In genomic region chr16:51675101-51675500, GRCm38 (mm10) we compare ENCODE assay signal across 31 mouse cellular contexts.
DNase-seq lines count a peak whose midpoint lies in the region; ATAC-seq lines count a peak whose summit lies in the region.
"Had no signal": no experiment of that assay in that cellular context is flagged by ENCODE, and none has a peak within 500 bp of the region (broad histone marks: within the 10 kb centered on the region; RNA-seq: fewer than 3 reads in every experiment).

No protein-coding gene starts in this region.

- 87% methylated on average over 3 of the region's 3 CpGs for WGBS in hindbrain, embryonic 10.5 days

- no peak overlapping the region for H3K4me3 ChIP-seq in hindbrain, embryonic 10.5 days
- H3K4me3 ChIP-seq: embryonic facial prominence, embryonic 13.5 days; forebrain, embryonic 10.5 days; forebrain, embryonic 15.5 days; gastrocnemius, adult 2 months; layer of hippocampus, adult 2 months; limb, embryonic 15.5 days; liver, embryonic 13.5 days; midbrain, embryonic 10.5 days; midbrain, embryonic 15.5 days; neural tube, embryonic 12.5 days; stomach, embryonic 15.5 days had no signal

- no peaks in the 10 kb centered on the region for H3K4me1 ChIP-seq in hindbrain, embryonic 10.5 days (replicated peaks)
- H3K4me1 ChIP-seq: embryonic facial prominence, embryonic 13.5 days; forebrain, embryonic 10.5 days; forebrain, embryonic 15.5 days; liver, embryonic 13.5 days; midbrain, embryonic 15.5 days; neural tube, embryonic 12.5 days; stomach, embryonic 15.5 days had no signal

- peak; percentile 17 for DNase-seq in 416B (ENCODE audit: low read depth)
- peak; percentile 83 for DNase-seq in CD4-positive, CD25-positive, alpha-beta regulatory T cell, adult 2 months (ENCODE audit: low read depth, low spot score)
- no peak for DNase-seq in layer of hippocampus, postnatal 14 days (ENCODE audit: low spot score in 2 of 2)
- DNase-seq in hindbrain, embryonic 10.5 days (ENCODE audit: low spot score), result no peak
- DNase-seq in cerebellum, adult 9-10 months, result no peak
- DNase-seq: adrenal gland, adult 8-10 months; B cell, adult 2 months; cerebellum, adult 9-11 months; gastrocnemius, adult 2 months; gastrocnemius, postnatal 36 days; heart, adult 18-20 months; heart, postnatal 36 days; kidney, adult 18-20 months; kidney, postnatal 36 days; left cerebral cortex, postnatal 4 days; liver, embryonic 13.5 days; lung, adult 18-20 months had no signal

- no peaks in the 10 kb centered on the region for H3K9me3 ChIP-seq in hindbrain, embryonic 10.5 days
- H3K9me3 ChIP-seq: embryonic facial prominence, embryonic 13.5 days; forebrain, embryonic 10.5 days; forebrain, embryonic 15.5 days; limb, embryonic 15.5 days; liver, embryonic 13.5 days; midbrain, embryonic 10.5 days; midbrain, embryonic 15.5 days; neural tube, embryonic 12.5 days; stomach, embryonic 15.5 days had no signal

- ATAC-seq in activated CD4-positive, CD25-positive, alpha-beta regulatory T cell, adult 4 months, result peak; percentile 96
- peak; percentile 47 for ATAC-seq in megakaryocyte, adult 5-6 weeks (ENCODE audit: poor library complexity, severe bottlenecking)
- ATAC-seq: forebrain, embryonic 15.5 days; lung, postnatal 0 days; midbrain, embryonic 15.5 days had no signal

- no peaks in the 10 kb centered on the region for H3K36me3 ChIP-seq in hindbrain, embryonic 10.5 days
- H3K36me3 ChIP-seq: embryonic facial prominence, embryonic 13.5 days; forebrain, embryonic 10.5 days; forebrain, embryonic 15.5 days; limb, embryonic 15.5 days; liver, embryonic 13.5 days; midbrain, embryonic 10.5 days; midbrain, embryonic 15.5 days; neural tube, embryonic 12.5 days; stomach, embryonic 15.5 days had no signal

- H3K27ac ChIP-seq in hindbrain, embryonic 10.5 days, result no peak overlapping the region
- H3K27ac ChIP-seq: embryonic facial prominence, embryonic 13.5 days; forebrain, embryonic 10.5 days; forebrain, embryonic 15.5 days; gastrocnemius, adult 2 months; hindbrain, embryonic 14.5 days; layer of hippocampus, adult 2 months; limb, embryonic 15.5 days; liver, embryonic 13.5 days; macrophage; midbrain, embryonic 10.5 days; midbrain, embryonic 15.5 days; neural tube, embryonic 12.5 days; stomach, embryonic 15.5 days had no signal

- H3K27me3 ChIP-seq in hindbrain, embryonic 10.5 days (ENCODE audit: insufficient read depth, poor library complexity, severe bottlenecking), result no peaks in the 10 kb centered on the region
- H3K27me3 ChIP-seq: embryonic facial prominence, embryonic 13.5 days; forebrain, embryonic 15.5 days; limb, embryonic 15.5 days; liver, embryonic 13.5 days; midbrain, embryonic 15.5 days; neural tube, embryonic 12.5 days; stomach, embryonic 15.5 days had no signal

Comparison
In these comparisons a context has a peak if more than half of its experiments do, and no peak if none do; other contexts are left out.
1. DNase-seq: peak in 416B (single experiment) and CD4-positive, CD25-positive, alpha-beta regulatory T cell, adult 2 months (single experiment); none in layer of hippocampus, postnatal 14 days (0 of 2), hindbrain, embryonic 10.5 days (single experiment) and cerebellum, adult 9-10 months (single experiment).